Mouse (Mus musculus): ENCODE measurements around the gene Polr2h. TPM values are rescaled to one million over a fixed set of nuclear protein-coding genes. Genes with fewer than 3 reads are reported as not detected.

Polr2h gene
- polyA plus RNA-seq, 1 experiment from 2014 or later, result 95.9 TPM

Other genes starting within 250 kb of the Polr2h start
- gene Eif2b5, start 218.8 kb upstream of the Polr2h start, polyA plus RNA-seq (2014; fragmentation: Nextera tagmentation; extraction: Ambion mirVana), result 88.0 and 89.2 TPM in 2 replicates
- gene Dvl3, start 200.7 kb upstream of the Polr2h start, polyA plus RNA-seq (2014; fragmentation: Nextera tagmentation; extraction: Ambion mirVana), result 36.4 and 40.9 TPM in 2 replicates
- gene Ap2m1, start 182.2 kb upstream of the Polr2h start, polyA plus RNA-seq (2014; fragmentation: Nextera tagmentation; extraction: Ambion mirVana), result 1,214 and 1,314 TPM in 2 replicates
- 75.3 and 77.5 TPM in 2 replicates for gene Abcf3, start 169.1 kb upstream of the Polr2h start, polyA plus RNA-seq (2014; fragmentation: Nextera tagmentation; extraction: Ambion mirVana)
- gene Vwa5b2, start 128.2 kb upstream of the Polr2h start, polyA plus RNA-seq (2014; fragmentation: Nextera tagmentation; extraction: Ambion mirVana), result 22.1 and 24.4 TPM in 2 replicates
- gene Eef1akmt4, start 106.1 kb upstream of the Polr2h start, polyA plus RNA-seq (2014; fragmentation: Nextera tagmentation; extraction: Ambion mirVana), result 10.4 and 11.0 TPM in 2 replicates
- gene Gm49333, start 106.1 kb upstream of the Polr2h start, polyA plus RNA-seq (2014; fragmentation: Nextera tagmentation; extraction: Ambion mirVana), result not detected in 2 replicates
- gene Alg3, start 105.9 kb upstream of the Polr2h start, polyA plus RNA-seq (2014; fragmentation: Nextera tagmentation; extraction: Ambion mirVana), result 44.8 and 45.3 TPM in 2 replicates
- 61.8 and 63.8 TPM in 2 replicates for gene Camk2n2, start 96.4 kb upstream of the Polr2h start, polyA plus RNA-seq (2014; fragmentation: Nextera tagmentation; extraction: Ambion mirVana)
- 10.6 and 12.1 TPM in 2 replicates for gene Ece2, start 87.8 kb upstream of the Polr2h start, polyA plus RNA-seq (2014; fragmentation: Nextera tagmentation; extraction: Ambion mirVana)
- 329 and 358 TPM in 2 replicates for gene Psmd2, start 66.0 kb upstream of the Polr2h start, polyA plus RNA-seq (2014; fragmentation: Nextera tagmentation; extraction: Ambion mirVana)
- 124 and 130 TPM in 2 replicates for gene Eif4g1, start 49.4 kb upstream of the Polr2h start, polyA plus RNA-seq (2014; fragmentation: Nextera tagmentation; extraction: Ambion mirVana)
- gene Fam131a, start 24.4 kb upstream of the Polr2h start, polyA plus RNA-seq (2014; fragmentation: Nextera tagmentation; extraction: Ambion mirVana), result 41.8 and 44.2 TPM in 2 replicates
- gene Clcn2, start 81 bp downstream of the Polr2h start, polyA plus RNA-seq (2014; fragmentation: Nextera tagmentation; extraction: Ambion mirVana), result 28.7 and 32.1 TPM in 2 replicates
- 5.4 and 7.3 TPM in 2 replicates for gene Chrd, start 15.5 kb downstream of the Polr2h start, polyA plus RNA-seq (2014; fragmentation: Nextera tagmentation; extraction: Ambion mirVana)
- gene Thpo, start 16.8 kb downstream of the Polr2h start, polyA plus RNA-seq (2014; fragmentation: Nextera tagmentation; extraction: Ambion mirVana), result 0.86 and 1.2 TPM in 2 replicates